Mouse (Mus musculus) liver, adult 2 months (tissue): Measurements from ENCODE around the gene Irak4. TPM values are rescaled to one million over a fixed set of nuclear protein-coding genes. Genes with fewer than 3 reads are reported as not detected.
A peak's percentile ranks its signal among the peaks of the same experiment; 100 is the strongest.

Experiments
- DNase-seq: peaks from one replicate; pipeline ENCODE4 v3.0.0-alpha.2; 2011; ENCODE audit warnings: low read depth, low spot score; ENCODE audit errors: extremely low read depth
- H3K27ac ChIP-seq: fragments of 200-500 bp; replicated peaks from 2 replicates; pipeline ENCODE4 v1.5.1; 2012; ENCODE audit warnings: low read depth, mild to moderate bottlenecking, control low read depth, inconsistent platforms, low read length; ENCODE audit not compliant: insufficient read depth
- H3K27me3 ChIP-seq: fragments of 200-500 bp; 2 replicates; pipeline ENCODE4 v1.6.1; 2012; ENCODE audit warnings: mild to moderate bottlenecking, moderate library complexity, low read length, inconsistent platforms; ENCODE audit not compliant: control insufficient read depth, insufficient read depth
- H3K36me3 ChIP-seq: fragments of 200-500 bp; 2 replicates; pipeline ENCODE4 v1.6.1; 2012; ENCODE audit warnings: low read length, inconsistent platforms; ENCODE audit not compliant: control insufficient read depth, insufficient read depth
- H3K4me1 ChIP-seq: fragments of 200-500 bp; 2 replicates; pipeline ENCODE4 v1.6.1; 2011; ENCODE audit warnings: low read length; ENCODE audit not compliant: control insufficient read depth, insufficient read depth
- H3K4me3 ChIP-seq: fragments of 200-500 bp; 2 replicates; pipeline ENCODE4 v1.5.1; 2011; ENCODE audit warnings: low read depth, mild to moderate bottlenecking, control low read depth, low read length, moderate library complexity; ENCODE audit not compliant: insufficient read depth
- H3K79me2 ChIP-seq: fragments of 200-500 bp; 2 replicates; pipeline ENCODE4 v1.6.1; 2012; ENCODE audit warnings: inconsistent platforms, mild to moderate bottlenecking, low read length, moderate library complexity; ENCODE audit not compliant: control insufficient read depth, insufficient read depth
- H3K9ac ChIP-seq: fragments of 200-500 bp; 2 replicates; pipeline ENCODE4 v1.6.1; 2012; ENCODE audit warnings: low read depth, mild to moderate bottlenecking, control low read depth, inconsistent platforms, low read length
- CTCF ChIP-seq: fragments of 200-500 bp; IDR thresholded peaks from 2 replicates; pipeline ENCODE4 v1.5.1; 2011; ENCODE audit warnings: low read depth, low read length, control low read depth
- POLR2A ChIP-seq: fragments of 200-500 bp; IDR thresholded peaks from 2 replicates; pipeline ENCODE4 v1.6.1; 2011; ENCODE audit warnings: low read length, control low read depth; ENCODE audit not compliant: insufficient read depth; ENCODE audit errors: extremely low read depth
- WGBS: fragments of 180-500 bp; shearing (Covaris S2); methylation state at CpG from one replicate; pipeline ENCODE4 v1.1.7; 2018; 5-methylcytosine and 5-hydroxymethylcytosine counted together
- polyA plus RNA-seq: library from polyadenylated mRNA; depleted of rRNA; stranded (reverse); fragments of >200 nt; gene quantifications from 2 replicates; pipeline ENCODE4 v1.2.3, GENCODE M21; 2012
- total RNA-seq: library from RNA; depleted of rRNA; stranded (reverse); fragments of >200 nt; gene quantifications from 2 replicates; pipeline ENCODE4 v1.2.3, GENCODE M21; 2014

Irak4 gene
- total and polyA plus RNA-seq, 2 experiments, result 5.9 to 6.9 TPM

GRCm38 (mm10) chr15:94553536-94553935, 10.1 kb downstream of the Irak4 start:
- DNase-seq, result no peak
- 95% methylated on average over 9 of the region's 9 CpGs for WGBS
- Histone ChIP-seq H3K4me3 (no peak overlapping the region), H3K79me2 (no peaks in the 10 kb centered on the region), H3K9ac (no peak overlapping the region), H3K4me1 (no peaks in the 10 kb centered on the region), H3K36me3 (peaks cover 21% of the 10 kb centered on the region), H3K27ac (no peak overlapping the region), H3K27me3 (no peaks in the 10 kb centered on the region)
- no peak for TF ChIP-seq POLR2A

GRCm38 (mm10) chr15:94557442-94557841, 14.0 kb downstream of the Irak4 start:
- Histone ChIP-seq H3K79me2 (no peaks in the 10 kb centered on the region), H3K9ac (no peak overlapping the region), H3K27me3 (no peaks in the 10 kb centered on the region), H3K4me3 (no peak overlapping the region; the same call in 1 of the 2 replicates), H3K27ac (no peak overlapping the region), H3K36me3 (peaks cover 20% of the 10 kb centered on the region), H3K4me1 (no peaks in the 10 kb centered on the region)
- WGBS, result 21% methylated on average over 7 of the region's 7 CpGs
- TF ChIP-seq POLR2A (no peak), CTCF (peak; percentile 88)
- peak; percentile 55 for DNase-seq

- WGBS, result 49% methylated on average over 17 of the region's 17 CpGs
- H3K4me1 ChIP-seq, result no peaks in the 10 kb centered on the region
- H3K79me2 ChIP-seq, result no peaks in the 10 kb centered on the region
- H3K9ac ChIP-seq, result no peak overlapping the region
- no peak overlapping the region for H3K27ac ChIP-seq
- no peaks in the 10 kb centered on the region for H3K27me3 ChIP-seq
- H3K4me3 ChIP-seq, result no peak overlapping the region
- H3K36me3 ChIP-seq, result peaks cover 24% of the 10 kb centered on the region
- DNase-seq, result peak; percentile 16
- TF ChIP-seq POLR2A (no peak), CTCF (no peak)
These were observed 15.6 kb downstream of the Irak4 start for GRCm38 (mm10) chr15:94558895-94559656.

- H3K79me2 ChIP-seq, result no peaks in the 10 kb centered on the region
- WGBS, result 90% methylated on average over 2 of the region's 2 CpGs
- H3K9ac ChIP-seq, result no peak overlapping the region
- no peak overlapping the region for H3K4me3 ChIP-seq
- no peak overlapping the region for H3K27ac ChIP-seq
- no peaks in the 10 kb centered on the region for H3K27me3 ChIP-seq
- peaks cover 21% of the 10 kb centered on the region for H3K36me3 ChIP-seq
- peaks cover 3% of the 10 kb centered on the region; the same call in 1 of the 2 replicates for H3K4me1 ChIP-seq
- no peak for TF ChIP-seq POLR2A
- no peak for TF ChIP-seq CTCF
- DNase-seq, result no peak
These were observed 21.5 kb downstream of the Irak4 start for GRCm38 (mm10) chr15:94564909-94565308.

GRCm38 (mm10) chr15:94565854-94566253, 22.4 kb downstream of the Irak4 start:
- DNase-seq, result no peak
- Histone ChIP-seq H3K27me3 (no peaks in the 10 kb centered on the region), H3K9ac (no peak overlapping the region), H3K79me2 (no peaks in the 10 kb centered on the region), H3K4me1 (peaks cover 3% of the 10 kb centered on the region; the same call in 1 of the 2 replicates), H3K36me3 (peaks cover 18% of the 10 kb centered on the region), H3K27ac (no peak overlapping the region), H3K4me3 (no peak overlapping the region)
- 82% methylated on average over 9 of the region's 9 CpGs for WGBS
- TF ChIP-seq POLR2A (no peak), CTCF (no peak)
